Mouse (Mus musculus) urinary bladder, postnatal 4 days (tissue): ENCODE measurements around the gene Fcgr1.
"Not testable (repeated sequence)": the region's sequence is repeated elsewhere in the genome, so short reads cannot be mapped to it uniquely, and the experiment has no call there.

Source experiments
- DNase-seq, 2 experiments: peaks; one replicate each; pipeline ENCODE4 v3.0.0; 2021 to 2022; ENCODE audit warnings: low spot score in 2 of 2

Fcgr1 gene

DNA sequence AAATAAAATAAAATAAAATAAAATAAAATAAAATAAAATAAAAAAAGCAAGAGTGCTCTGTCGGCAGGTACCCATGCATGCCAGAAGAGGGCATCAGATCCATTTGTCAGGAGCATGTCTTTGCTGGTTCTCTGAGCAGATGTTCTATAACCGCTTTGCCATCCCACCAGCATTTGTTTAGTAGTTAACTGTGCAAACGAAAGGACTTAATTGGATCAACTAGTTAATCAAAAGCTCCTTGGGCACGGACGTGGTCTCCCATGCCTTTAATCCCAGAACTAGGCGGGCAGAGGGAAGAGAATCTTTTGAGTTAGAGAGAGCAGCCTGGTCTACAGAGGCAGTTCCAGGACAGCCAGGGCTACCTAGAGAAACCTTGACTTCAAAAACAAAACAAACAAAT is 33.4 kb upstream of the Fcgr1 start:
- peak in 1 of 2 experiments; percentile 54 for DNase-seq

- DNase-seq = not testable (repeated sequence)
These were observed 30.0 kb upstream of the Fcgr1 start for GRCm38 (mm10) chr3:96323806-96324205.

GRCm38 (mm10) chr3:96322609-96323008 is 28.8 kb upstream of the Fcgr1 start:
- DNase-seq = no peak

- peak in 1 of 2 experiments; percentile 54 for DNase-seq
These were observed 28.1 kb upstream of the Fcgr1 start for GRCm38 (mm10) chr3:96321891-96322290.

DNA sequence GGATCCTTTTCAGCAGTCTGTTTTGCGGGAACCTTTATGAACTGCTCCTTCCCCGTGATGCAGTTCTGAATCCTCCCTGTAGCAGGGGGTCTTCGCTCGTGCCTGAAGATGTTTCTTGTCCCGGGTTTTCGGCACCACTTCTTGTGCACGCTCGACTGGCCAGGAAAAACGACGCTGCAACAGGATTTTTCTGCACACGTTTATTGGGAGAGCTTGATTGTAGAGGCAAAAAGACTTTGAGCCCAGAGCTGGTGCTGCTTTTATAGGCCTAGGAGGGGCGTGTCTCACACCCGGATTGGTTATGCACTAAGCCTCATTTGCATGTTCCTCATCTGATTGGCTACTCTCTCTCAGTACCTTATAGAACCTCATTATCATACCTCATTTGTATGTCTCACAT is 26.2 kb upstream of the Fcgr1 start:
- not testable (repeated sequence) for DNase-seq

DNA sequence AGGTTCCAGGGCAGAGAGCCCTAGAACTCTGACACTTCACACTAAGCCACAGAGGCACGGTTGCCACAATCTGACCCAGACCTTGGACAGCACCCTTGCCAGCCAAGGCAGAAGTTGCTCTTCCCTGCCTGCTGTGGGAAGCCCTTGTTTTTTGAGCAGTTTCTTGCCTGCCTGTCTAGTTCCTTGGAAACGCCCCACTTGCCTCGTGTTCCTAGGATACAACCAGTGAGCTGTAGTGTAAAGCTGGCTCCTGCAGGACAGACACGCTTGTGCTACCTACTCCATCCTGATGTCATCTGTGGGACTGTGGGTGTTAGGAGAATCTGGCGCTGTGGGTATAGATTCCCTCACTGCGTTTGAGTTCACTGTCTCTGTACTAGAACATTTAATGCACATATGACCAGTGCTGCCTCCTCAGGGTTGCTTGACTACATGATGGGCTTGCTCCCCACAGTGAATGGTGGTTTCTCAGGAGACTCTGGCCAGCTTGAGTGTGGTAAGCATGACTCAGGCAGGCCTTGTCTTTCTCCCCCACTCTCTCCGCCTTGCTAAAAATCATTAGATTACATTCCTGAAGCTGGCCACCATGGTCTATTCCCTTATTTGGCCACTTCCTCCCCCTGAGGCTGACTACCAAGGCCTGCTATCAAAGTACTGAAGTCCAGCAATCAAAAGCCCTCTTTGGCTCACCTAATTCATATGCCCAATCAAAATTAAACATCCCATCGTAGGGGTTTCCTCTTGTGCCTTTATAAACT is 18.8 kb upstream of the Fcgr1 start:
- DNase-seq = peak in 1 of 2 experiments; percentile 39

DNA sequence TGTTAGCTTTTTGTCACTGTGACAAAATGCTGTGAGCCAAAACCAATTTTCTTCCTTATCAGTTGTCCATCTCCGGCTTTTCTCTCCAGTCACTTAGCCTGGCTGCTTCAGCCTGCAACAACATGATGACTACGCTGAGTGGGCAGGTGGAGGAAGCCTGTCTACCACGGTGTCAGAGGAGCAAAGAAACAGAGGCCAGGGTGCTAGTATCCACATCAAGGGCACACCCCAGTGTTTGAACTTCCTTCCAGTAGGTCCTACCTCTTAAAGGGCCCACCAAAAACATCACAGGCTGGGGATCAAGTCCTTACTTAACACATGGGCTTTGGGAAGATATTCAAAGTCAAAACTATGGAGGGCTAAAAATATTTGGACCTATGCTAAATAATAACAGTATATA is 15.7 kb upstream of the Fcgr1 start:
- no peak for DNase-seq

- DNase-seq = no peak
These were observed 12.7 kb upstream of the Fcgr1 start for GRCm38 (mm10) chr3:96306506-96306905.

GRCm38 (mm10) chr3:96302076-96302475 is 8.3 kb upstream of the Fcgr1 start:
- no peak for DNase-seq

GRCm38 (mm10) chr3:96300706-96301529 is 7.1 kb upstream of the Fcgr1 start:
- peak in 1 of 2 experiments; percentile 53 for DNase-seq

GRCm38 (mm10) chr3:96299562-96299961 is 5.8 kb upstream of the Fcgr1 start:
- no peak for DNase-seq

DNA sequence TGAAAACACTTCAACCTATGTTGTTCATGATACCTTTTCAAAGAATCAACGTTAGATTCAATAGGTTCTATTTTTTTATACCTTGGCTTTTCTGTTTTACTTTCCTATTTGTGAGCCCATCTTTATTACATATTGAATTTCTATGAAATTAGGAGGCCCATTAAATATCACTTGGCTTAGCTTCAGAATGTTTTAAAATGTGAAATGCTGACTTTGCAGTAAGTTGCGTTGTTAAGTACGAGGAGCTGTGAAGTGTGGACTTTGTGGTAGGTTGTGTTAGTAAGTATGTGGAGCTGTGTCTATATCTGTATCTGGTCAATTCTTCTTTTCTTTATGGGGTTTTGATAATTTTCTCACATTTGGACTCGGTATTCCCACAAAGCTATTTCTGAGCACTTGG is 4.6 kb upstream of the Fcgr1 start:
- DNase-seq = no peak

DNA sequence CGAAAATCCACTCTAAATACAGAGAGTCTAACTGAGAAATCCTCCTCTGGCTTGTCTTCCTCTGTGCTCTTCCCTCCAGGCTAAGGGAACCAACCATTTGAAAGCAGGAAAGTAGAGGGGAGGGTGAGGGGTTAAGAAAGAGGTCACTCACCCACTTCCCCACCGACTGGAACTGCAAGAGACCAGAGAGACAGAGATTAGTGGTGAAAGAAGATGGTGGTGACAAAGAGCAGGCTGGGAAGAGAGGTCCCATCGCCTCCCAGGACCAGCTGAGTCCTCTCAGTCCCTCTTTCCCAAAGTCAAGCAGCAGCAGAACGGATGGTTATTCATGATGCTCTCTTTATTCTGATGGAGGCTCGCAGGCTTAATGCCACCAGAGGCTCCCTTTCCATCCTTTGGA is 401 bp downstream of the Fcgr1 start:
- peak in 1 of 2 experiments; percentile 34 for DNase-seq

DNA sequence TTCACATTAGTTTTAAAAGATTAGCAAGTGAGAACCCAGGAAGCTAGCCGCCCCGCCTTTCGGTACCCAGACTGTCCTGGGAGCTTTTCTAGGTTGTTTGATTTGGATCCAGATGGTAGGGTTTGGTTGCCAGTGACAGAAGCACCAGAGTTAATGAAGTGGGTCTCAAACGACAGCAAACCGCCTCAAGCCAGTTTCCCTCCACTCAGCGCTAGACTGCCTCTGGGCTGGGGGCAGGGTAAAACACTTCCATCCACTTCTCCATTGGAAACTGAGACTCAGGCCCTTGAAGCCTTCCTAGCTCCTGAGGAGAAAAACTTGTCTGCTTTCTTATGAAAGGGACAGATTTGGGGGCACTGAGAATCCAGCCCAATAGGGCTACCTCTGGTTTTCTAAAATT is 1.1 kb downstream of the Fcgr1 start:
- DNase-seq = no peak

DNA sequence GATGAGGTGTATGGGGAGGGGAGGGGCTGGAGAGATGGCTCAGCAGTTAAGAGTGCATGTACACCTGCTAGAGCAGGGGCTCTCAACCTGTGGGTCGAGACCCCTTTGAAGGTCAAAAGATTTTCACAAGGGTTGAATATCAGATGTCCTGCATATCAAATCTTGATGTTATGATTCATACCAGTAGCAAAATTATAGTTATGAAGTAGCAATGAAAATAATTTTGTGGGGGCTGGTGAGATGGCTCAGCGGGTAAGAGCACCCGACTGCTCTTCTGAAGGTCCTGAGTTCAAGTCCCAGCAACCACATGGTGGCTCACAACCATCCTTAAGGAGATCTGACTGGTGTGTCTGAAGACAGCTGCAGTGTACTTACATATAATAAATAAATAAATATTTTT is 3.0 kb downstream of the Fcgr1 start:
- DNase-seq = not testable (repeated sequence)

DNA sequence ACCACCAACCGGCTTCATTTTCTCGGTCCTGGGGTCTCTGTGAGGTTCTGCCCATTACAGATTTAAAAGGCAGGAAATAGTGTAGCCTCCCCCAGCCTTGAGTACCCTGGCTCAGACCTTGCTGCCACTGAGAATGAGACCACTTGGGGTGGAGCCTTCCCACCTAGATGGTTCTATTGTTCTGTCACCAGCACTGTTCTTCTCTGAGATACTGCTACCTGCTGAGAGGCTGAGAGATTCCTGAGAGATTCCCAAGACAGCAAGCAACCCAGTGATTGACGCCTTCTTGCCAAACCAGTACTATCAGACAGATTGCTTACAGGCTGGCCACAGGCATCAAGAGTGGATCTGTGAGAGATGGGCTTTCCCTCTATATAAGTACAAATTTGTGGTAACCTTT is 4.6 kb downstream of the Fcgr1 start:
- no peak for DNase-seq

- DNase-seq = not testable (repeated sequence)
These were observed 6.4 kb downstream of the Fcgr1 start for GRCm38 (mm10) chr3:96287334-96287733.

GRCm38 (mm10) chr3:96284457-96284856 is 9.3 kb downstream of the Fcgr1 start:
- no peak for DNase-seq

- DNase-seq = no peak
These were observed 13.1 kb downstream of the Fcgr1 start for GRCm38 (mm10) chr3:96280660-96281059.

- peak; percentile 93 to 95 for DNase-seq
These were observed 15.8 kb downstream of the Fcgr1 start for GRCm38 (mm10) chr3:96277800-96278624.

- DNase-seq = peak; percentile 41 to 67
These were observed 16.4 kb downstream of the Fcgr1 start for GRCm38 (mm10) chr3:96277428-96277799.
